Mouse (Mus musculus) neural tube, embryonic 14.5 days (tissue): ENCODE measurements at regions not wholly inside any gene's neighbourhood (a gene's known extent, or its start where the extent isn't known, plus 50 kb on each side); places are given as distances from the start of the nearest gene placed in this dataset.

Experiments
- ATAC-seq: fragments of 200-750 bp; cut with Nextera tagmentation; 2 replicates; pipeline ENCODE4 v1.8.0; 2017; ENCODE audit warnings: low read depth, mild to moderate bottlenecking, moderate TSS enrichment, moderate library complexity
- H3K27ac ChIP-seq: fragments of 300-500 bp; sonication (generic); 2 replicates; pipeline ENCODE4 v1.5.1; 2014; ENCODE audit warnings: low read depth, mild to moderate bottlenecking, control low read depth, low read length, moderate library complexity, mixed read lengths
- H3K27me3 ChIP-seq: fragments of 300-500 bp; sonication (generic); 2 replicates; pipeline ENCODE4 v1.6.1; 2014; ENCODE audit warnings: low read length; ENCODE audit not compliant: control insufficient read depth, insufficient read depth
- H3K36me3 ChIP-seq: fragments of 300-500 bp; sonication (generic); 2 replicates; pipeline ENCODE4 v1.6.1; 2014; ENCODE audit warnings: low read length, mixed read lengths; ENCODE audit not compliant: control insufficient read depth, insufficient read depth
- H3K4me1 ChIP-seq: fragments of 300-500 bp; sonication (generic); 2 replicates; pipeline ENCODE4 v1.6.1; 2014; ENCODE audit warnings: low read length; ENCODE audit not compliant: control insufficient read depth, insufficient read depth
- H3K4me2 ChIP-seq: fragments of 300-500 bp; sonication (generic); 2 replicates; pipeline ENCODE4 v1.6.1; 2014; ENCODE audit warnings: mild to moderate bottlenecking, low read depth, low read length, control low read depth
- H3K4me3 ChIP-seq: fragments of 300-500 bp; sonication (generic); 2 replicates; pipeline ENCODE4 v1.5.1; 2014; ENCODE audit warnings: low read depth, low read length, control low read depth, mixed read lengths
- H3K9ac ChIP-seq: fragments of 300-500 bp; sonication (generic); replicated peaks from 2 replicates; pipeline ENCODE4 v1.6.1; 2014; ENCODE audit warnings: low read depth, mild to moderate bottlenecking, control low read depth, low read length, mixed read lengths
- H3K9me3 ChIP-seq: fragments of 300-500 bp; sonication (generic); 2 replicates; pipeline ENCODE4 v1.6.1; 2016; ENCODE audit warnings: low read length; ENCODE audit not compliant: control insufficient read depth
- WGBS: fragments of 180-500 bp; shearing (Covaris S2); extraction: QIAGEN DNeasy Blood & Tissue Kit; methylation state at CpG from one replicate; pipeline ENCODE4 v1.1.7; 2014; 5-methylcytosine and 5-hydroxymethylcytosine counted together

- Histone ChIP-seq H3K4me2 (no peak overlapping the region), H3K4me1 (no peaks in the 10 kb centered on the region), H3K36me3 (no peaks in the 10 kb centered on the region), H3K9ac (no peak overlapping the region), H3K27me3 (no peaks in the 10 kb centered on the region), H3K4me3 (no peak overlapping the region), H3K9me3 (peaks cover 3% of the 10 kb centered on the region; the same call in 1 of the 2 replicates), H3K27ac (no peak overlapping the region)
- WGBS = 87% methylated on average over 7 of the region's 7 CpGs
- no peak for ATAC-seq
Measured at GRCm38 (mm10) chr19:56086413-56087083, 200.4 kb upstream of the Habp2 start.

- WGBS = 87% methylated on average over 6 of the region's 6 CpGs
- H3K4me2 ChIP-seq = no peak overlapping the region
- ATAC-seq = no peak
Measured at GRCm38 (mm10) chr19:56087127-56087526, 199.8 kb upstream of the Habp2 start.

GRCm38 (mm10) chr19:56089795-56090375, 197.1 kb upstream of the Habp2 start:
- Histone ChIP-seq H3K27ac (no peak overlapping the region), H3K4me3 (no peak overlapping the region), H3K4me1 (no peaks in the 10 kb centered on the region), H3K9ac (no peak overlapping the region), H3K27me3 (no peaks in the 10 kb centered on the region), H3K36me3 (no peaks in the 10 kb centered on the region), H3K9me3 (no peaks in the 10 kb centered on the region), H3K4me2 (no peak overlapping the region)
- WGBS = 80% methylated on average over 17 of the region's 17 CpGs
- no peak for ATAC-seq

More at GRCm38 (mm10) chr19:56087127-56087526, 199.8 kb upstream of the Habp2 start:
- H3K27me3 ChIP-seq = no peaks in the 10 kb centered on the region
- H3K4me1 ChIP-seq = no peaks in the 10 kb centered on the region
- no peak overlapping the region for H3K9ac ChIP-seq
- no peaks in the 10 kb centered on the region for H3K36me3 ChIP-seq
- no peak overlapping the region for H3K27ac ChIP-seq
- H3K9me3 ChIP-seq = peaks cover 3% of the 10 kb centered on the region; the same call in 1 of the 2 replicates
- no peak overlapping the region for H3K4me3 ChIP-seq

GRCm38 (mm10) chr19:56091581-56091980, 195.4 kb upstream of the Habp2 start:
- Histone ChIP-seq H3K27me3 (no peaks in the 10 kb centered on the region), H3K36me3 (no peaks in the 10 kb centered on the region), H3K9me3 (no peaks in the 10 kb centered on the region), H3K4me2 (no peak overlapping the region), H3K9ac (no peak overlapping the region), H3K27ac (no peak overlapping the region), H3K4me1 (no peaks in the 10 kb centered on the region), H3K4me3 (no peak overlapping the region)
- WGBS = 95% methylated on average over 5 of the region's 5 CpGs
- no peak for ATAC-seq

- WGBS = 85% methylated on average over 6 of the region's 6 CpGs
Measured at GRCm38 (mm10) chr19:56095873-56096272, 191.1 kb upstream of the Habp2 start.

GRCm38 (mm10) chr19:56099725-56100124, 187.2 kb upstream of the Habp2 start:
- WGBS = 78% methylated on average over 9 of the region's 9 CpGs
- no peaks in the 10 kb centered on the region for H3K4me1 ChIP-seq
- H3K27ac ChIP-seq = no peak overlapping the region
- no peak overlapping the region for H3K4me3 ChIP-seq
- H3K4me2 ChIP-seq = no peak overlapping the region
- no peaks in the 10 kb centered on the region for H3K36me3 ChIP-seq
- no peak for ATAC-seq
- no peaks in the 10 kb centered on the region for H3K27me3 ChIP-seq
- H3K9me3 ChIP-seq = no peaks in the 10 kb centered on the region
- no peak overlapping the region for H3K9ac ChIP-seq

More at GRCm38 (mm10) chr19:56095873-56096272, 191.1 kb upstream of the Habp2 start:
- Histone ChIP-seq H3K9me3 (no peaks in the 10 kb centered on the region), H3K4me3 (no peak overlapping the region), H3K36me3 (no peaks in the 10 kb centered on the region), H3K4me2 (no peak overlapping the region), H3K27ac (no peak overlapping the region), H3K27me3 (no peaks in the 10 kb centered on the region), H3K9ac (no peak overlapping the region), H3K4me1 (no peaks in the 10 kb centered on the region)
- no peak for ATAC-seq

GRCm38 (mm10) chr19:56100131-56100872, 186.6 kb upstream of the Habp2 start:
- H3K4me3 ChIP-seq = no peak overlapping the region
- H3K4me2 ChIP-seq = no peak overlapping the region
- H3K9me3 ChIP-seq = no peaks in the 10 kb centered on the region
- H3K36me3 ChIP-seq = no peaks in the 10 kb centered on the region
- no peak for ATAC-seq
- no peak overlapping the region for H3K27ac ChIP-seq
- no peaks in the 10 kb centered on the region for H3K27me3 ChIP-seq
- no peak overlapping the region for H3K9ac ChIP-seq
- H3K4me1 ChIP-seq = no peaks in the 10 kb centered on the region
- WGBS = 69% methylated on average over 4 of the region's 4 CpGs

- Histone ChIP-seq H3K4me2 (no peak overlapping the region), H3K4me1 (no peaks in the 10 kb centered on the region), H3K4me3 (no peak overlapping the region), H3K27ac (no peak overlapping the region), H3K36me3 (no peaks in the 10 kb centered on the region), H3K9ac (no peak overlapping the region), H3K9me3 (no peaks in the 10 kb centered on the region), H3K27me3 (no peaks in the 10 kb centered on the region)
- 78% methylated on average over 7 of the region's 7 CpGs for WGBS
- no peak for ATAC-seq
Measured at GRCm38 (mm10) chr19:56102454-56103080, 184.4 kb upstream of the Habp2 start.

GRCm38 (mm10) chr19:56105073-56105451, 181.9 kb upstream of the Habp2 start:
- H3K9ac ChIP-seq = no peak overlapping the region
- no peak overlapping the region for H3K4me2 ChIP-seq
- 42% methylated on average over 4 of the region's 4 CpGs for WGBS

More at GRCm38 (mm10) chr19:56105073-56105451, 181.9 kb upstream of the Habp2 start:
- H3K4me1 ChIP-seq = no peaks in the 10 kb centered on the region
- no peaks in the 10 kb centered on the region for H3K36me3 ChIP-seq
- no peak overlapping the region for H3K4me3 ChIP-seq
- no peaks in the 10 kb centered on the region for H3K27me3 ChIP-seq
- no peak overlapping the region for H3K27ac ChIP-seq
- no peaks in the 10 kb centered on the region for H3K9me3 ChIP-seq
- no peak for ATAC-seq
